Mouse (Mus musculus) myocyte (in vitro differentiated cells): ENCODE measurements around the gene Cic. TPM values are rescaled to one million over a fixed set of nuclear protein-coding genes. Genes with fewer than 3 reads are reported as not detected.

Experiments used
- H3K27me3 ChIP-seq: one replicate; pipeline ENCODE4 v1.6.1; 2011; ENCODE audit not compliant: control insufficient read depth, insufficient read depth, insufficient read length
- H3K36me3 ChIP-seq: one replicate; pipeline ENCODE4 v1.6.1; 2011; ENCODE audit not compliant: control insufficient read depth, insufficient read depth
- H3K4me2 ChIP-seq: one replicate; pipeline ENCODE4 v1.6.1; 2011; ENCODE audit warnings: low read depth, control low read depth
- H3K4me3 ChIP-seq: one replicate; pipeline ENCODE4 v1.5.1; 2011; ENCODE audit warnings: mild to moderate bottlenecking, control low read depth, moderate library complexity
- H3K79me2 ChIP-seq: one replicate; pipeline ENCODE4 v1.6.1; 2011; ENCODE audit not compliant: control insufficient read depth, insufficient read depth
- H3ac ChIP-seq: one replicate; pipeline ENCODE4 v1.6.1; 2011; ENCODE audit not compliant: control insufficient read depth, insufficient read length
- CEBPB ChIP-seq: IDR thresholded peaks from 2 replicates; pipeline ENCODE4 v1.6.1; 2011; ENCODE audit warnings: mild to moderate bottlenecking, moderate library complexity; ENCODE audit not compliant: poor library complexity, insufficient read depth, severe bottlenecking
- E2F4 ChIP-seq: IDR thresholded peaks from one replicate; pipeline ENCODE4 v1.6.1; 2011; ENCODE audit warnings: mild to moderate bottlenecking, control low read depth, moderate library complexity; ENCODE audit not compliant: insufficient read depth
- MAX ChIP-seq: IDR thresholded peaks from one replicate; pipeline ENCODE4 v1.6.1; 2011; ENCODE audit warnings: low read depth, mild to moderate bottlenecking, control low read depth
- MYOD1 ChIP-seq, 3 experiments: IDR thresholded peaks; one replicate each; pipeline ENCODE4 v1.6.1; 2011; ENCODE audit warnings: control low read depth in 2 of 3, low read depth in 2 of 3, mild to moderate bottlenecking in 2 of 3, moderate library complexity in 1 of 3; ENCODE audit not compliant: insufficient read length in 2 of 3, control insufficient read depth in 1 of 3
- MYOG ChIP-seq, 3 experiments: IDR thresholded peaks; one replicate each; pipeline ENCODE4 v1.6.1; 2011; ENCODE audit warnings: control low read depth in 2 of 3, low read depth in 2 of 3, mild to moderate bottlenecking in 2 of 3; ENCODE audit not compliant: insufficient read length in 2 of 3, control insufficient read depth in 1 of 3, insufficient read depth in 1 of 3
- POLR2A ChIP-seq: IDR thresholded peaks from one replicate; pipeline ENCODE4 v1.6.1; 2011; ENCODE audit warnings: low read depth, mild to moderate bottlenecking, control low read depth, moderate library complexity; ENCODE audit not compliant: insufficient read length
- POLR2AphosphoS2 ChIP-seq: IDR thresholded peaks from one replicate; pipeline ENCODE4 v1.6.1; 2011; ENCODE audit warnings: low read depth, control low read depth; ENCODE audit not compliant: insufficient read length
- REST ChIP-seq: IDR thresholded peaks from one replicate; pipeline ENCODE4 v1.6.1; 2011; ENCODE audit warnings: mild to moderate bottlenecking, control low read depth, moderate library complexity; ENCODE audit not compliant: insufficient read depth, insufficient read length
- SRF ChIP-seq: IDR thresholded peaks from one replicate; pipeline ENCODE4 v1.6.1; 2011; ENCODE audit warnings: low read depth; ENCODE audit not compliant: control insufficient read depth, insufficient read length
- TCF12 ChIP-seq: IDR thresholded peaks from one replicate; pipeline ENCODE4 v1.6.1; 2011; ENCODE audit warnings: mild to moderate bottlenecking, control low read depth; ENCODE audit not compliant: poor library complexity, insufficient read depth, severe bottlenecking
- TCF3 ChIP-seq: IDR thresholded peaks from one replicate; pipeline ENCODE4 v1.6.1; 2011; ENCODE audit warnings: low read depth, control low read depth; ENCODE audit not compliant: insufficient read length
- USF1 ChIP-seq: IDR thresholded peaks from one replicate; pipeline ENCODE4 v1.6.1; 2011; ENCODE audit warnings: low read depth, mild to moderate bottlenecking, control low read depth, moderate library complexity
- polyA plus RNA-seq: library from polyadenylated mRNA; unstranded; fragments of >200 nt; fragmentation: generic; extraction: Trizol; gene quantifications from one replicate; pipeline ENCODE4 v1.2.1, GENCODE M21; 2012; ENCODE audit warnings: missing spikeins

The Cic gene
- polyA plus RNA-seq, 1 experiment, result 65.8 TPM

- Histone ChIP-seq H3K36me3 (no peaks in the 10 kb centered on the region), H3K79me2 (peaks cover 12% of the 10 kb centered on the region), H3K27me3 (no peaks in the 10 kb centered on the region), H3ac (no peak overlapping the region), H3K4me3 (no peak overlapping the region), H3K4me2 (peak overlapping the region; percentile 68)
- TF ChIP-seq MYOG (IDR thresholded peaks at IDR 0.05; ENCODE audit: control insufficient read depth in 1 of 3, insufficient read depth in 1 of 3, insufficient read length in 2 of 3, low read depth in 2 of 3), result peak in 1 of 3 experiments; percentile 37
- TF ChIP-seq CEBPB, result no peak
- peak; percentile 58 for TF ChIP-seq POLR2AphosphoS2
- TF ChIP-seq POLR2A, result peak; percentile 52
These were observed 7.1 kb downstream of the Cic start for GRCm38 (mm10) chr7:25274571-25274970.

DNA sequence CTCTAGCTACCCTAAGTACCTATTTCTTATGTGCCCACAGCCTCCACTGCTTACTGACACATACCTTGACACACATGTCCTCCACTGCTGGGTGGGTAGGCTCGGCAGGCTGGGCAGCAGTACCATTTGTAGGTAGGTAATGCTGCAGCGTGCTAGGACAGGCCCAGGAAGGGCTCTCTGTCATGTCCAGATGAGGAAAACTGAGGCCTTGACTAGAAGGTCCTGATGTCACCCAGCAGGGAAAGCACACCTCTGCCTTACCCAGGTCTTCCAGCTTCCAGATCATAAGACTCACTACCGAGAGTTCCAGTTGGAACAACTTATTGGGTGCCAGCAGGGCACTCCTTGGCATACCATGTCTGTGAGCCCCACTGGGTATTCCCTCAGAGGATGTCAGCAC is 7.5 kb downstream of the Cic start:
- Histone ChIP-seq H3K27me3 (no peaks in the 10 kb centered on the region), H3K79me2 (peaks cover 9% of the 10 kb centered on the region), H3K4me2 (peak overlapping the region; percentile 68), H3K36me3 (no peaks in the 10 kb centered on the region), H3ac (no peak overlapping the region), H3K4me3 (no peak overlapping the region)
- TF ChIP-seq CEBPB (no peak), POLR2AphosphoS2 (no peak), E2F4 (no peak), USF1 (no peak), SRF (no peak), TCF12 (no peak), MAX (no peak)

- H3ac ChIP-seq, result no peak overlapping the region
- H3K4me2 ChIP-seq, result peak overlapping the region; percentile 68
- H3K79me2 ChIP-seq, result peaks cover 8% of the 10 kb centered on the region
- no peaks in the 10 kb centered on the region for H3K27me3 ChIP-seq
- no peaks in the 10 kb centered on the region for H3K36me3 ChIP-seq
- TF ChIP-seq MYOD1 (IDR thresholded peaks at IDR 0.05; ENCODE audit: control insufficient read depth in 1 of 3, insufficient read length in 2 of 3, low read depth in 2 of 3), result peak in 2 of 3 experiments; percentile 82 to 94
- peak; percentile 33 for TF ChIP-seq POLR2A
- TF ChIP-seq MAX, result no peak
- TF ChIP-seq SRF, result no peak
- TF ChIP-seq TCF12, result no peak
- TF ChIP-seq MYOG (IDR thresholded peaks at IDR 0.05; ENCODE audit: control insufficient read depth in 1 of 3, insufficient read depth in 1 of 3, insufficient read length in 2 of 3, low read depth in 2 of 3), result peak in 2 of 3 experiments; percentile 82 to 96
- no peak overlapping the region for H3K4me3 ChIP-seq
These were observed 8.2 kb downstream of the Cic start for GRCm38 (mm10) chr7:25275555-25276298.

GRCm38 (mm10) chr7:25277405-25277804 is 9.9 kb downstream of the Cic start:
- Histone ChIP-seq H3K27me3 (no peaks in the 10 kb centered on the region), H3K79me2 (peaks cover 9% of the 10 kb centered on the region), H3K36me3 (no peaks in the 10 kb centered on the region), H3K4me2 (peak overlapping the region; percentile 77), H3ac (no peak overlapping the region), H3K4me3 (peak overlapping the region; percentile 37)
- TF ChIP-seq REST, result no peak
- TF ChIP-seq TCF3, result no peak
- TF ChIP-seq CEBPB, result no peak
- TF ChIP-seq MYOD1 (IDR thresholded peaks at IDR 0.05; ENCODE audit: control insufficient read depth in 1 of 3, insufficient read length in 2 of 3, low read depth in 2 of 3), result peak in 1 of 3 experiments; percentile 72
- TF ChIP-seq TCF12, result no peak
- TF ChIP-seq MAX, result no peak

DNA sequence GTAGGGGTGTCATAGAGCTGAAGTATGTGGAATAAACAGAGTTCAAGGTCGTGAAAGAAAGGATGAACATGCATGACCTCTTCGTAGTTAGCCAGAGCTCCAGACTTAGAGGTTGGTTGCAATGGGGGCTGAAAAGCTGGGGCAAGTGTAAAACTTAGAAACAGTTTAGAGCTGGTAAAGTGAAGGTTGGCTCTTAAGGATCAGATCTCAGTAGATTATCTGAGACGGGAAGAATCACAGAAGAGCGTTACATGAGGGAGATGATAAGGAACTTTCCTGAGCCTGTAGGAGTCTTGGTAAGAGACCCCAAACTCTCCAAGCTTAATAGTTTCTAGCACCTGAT is 10.5 kb downstream of the Cic start:
- Histone ChIP-seq H3K36me3 (no peaks in the 10 kb centered on the region), H3K4me3 (peak overlapping the region; percentile 37), H3K4me2 (peak overlapping the region; percentile 77), H3ac (no peak overlapping the region), H3K79me2 (peaks cover 12% of the 10 kb centered on the region), H3K27me3 (no peaks in the 10 kb centered on the region)
- TF ChIP-seq MYOD1 (IDR thresholded peaks at IDR 0.05; ENCODE audit: control insufficient read depth in 1 of 3, insufficient read length in 2 of 3, low read depth in 2 of 3) (no peak), SRF (no peak), MAX (no peak), POLR2AphosphoS2 (no peak), TCF12 (no peak), CEBPB (no peak), MYOG (IDR thresholded peaks at IDR 0.05; ENCODE audit: control insufficient read depth in 1 of 3, insufficient read depth in 1 of 3, insufficient read length in 2 of 3, low read depth in 2 of 3) (no peak)
